Mouse (Mus musculus): Measurements from ENCODE around the gene Stim2.

DNA sequence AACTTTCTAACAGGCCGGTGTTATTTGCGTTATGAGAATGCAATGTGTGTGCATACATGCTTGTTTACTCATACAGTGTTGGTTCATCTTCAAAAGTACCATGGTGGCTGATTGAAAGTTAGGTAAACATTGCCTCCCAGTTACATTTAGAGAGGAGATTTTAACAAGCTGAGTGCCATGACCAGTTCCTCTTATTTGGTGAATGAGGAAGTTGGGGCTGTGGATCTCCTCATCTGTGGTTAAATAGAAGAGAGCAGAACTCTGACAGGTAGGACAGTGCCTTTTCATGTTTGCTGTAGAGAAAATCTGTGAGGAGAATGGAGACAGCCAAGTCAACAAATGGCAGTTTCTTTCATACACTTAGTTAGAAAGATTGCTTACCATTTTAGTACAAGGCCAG lies 27.3 kb downstream of the Stim2 start:
- TF ChIP-seq CTCF (IDR thresholded peaks at IDR 0.05; ENCODE audit: control insufficient read depth, insufficient read depth, insufficient read length): no peak
- no peak for TF ChIP-seq MYOG (IDR thresholded peaks at IDR 0.05; ENCODE audit: control insufficient read depth, extremely low read depth, insufficient read length)

Measured in C2C12 (cell line).